Mouse (Mus musculus) liver, postnatal 0 days (tissue): ENCODE results near the gene Lrrk2.

Source experiments
- CTCF ChIP-seq: sonication (generic); IDR thresholded peaks from 2 replicates; pipeline ENCODE4 v1.5.1; 2016; ENCODE audit warnings: antibody characterized with exemption, low read depth
- EP300 ChIP-seq: IDR thresholded peaks from 2 replicates; pipeline ENCODE4 v1.6.1; 2016; ENCODE audit warnings: antibody characterized with exemption, low read depth, mild to moderate bottlenecking

GRCm38 (mm10) chr15:91693856-91694255 is 20.9 kb downstream of the Lrrk2 start:
- TF ChIP-seq CTCF, result no peak
- no peak for TF ChIP-seq EP300
